Comparison of ENCODE assay signal across 16 mouse cellular contexts in the genomic region with DNA sequence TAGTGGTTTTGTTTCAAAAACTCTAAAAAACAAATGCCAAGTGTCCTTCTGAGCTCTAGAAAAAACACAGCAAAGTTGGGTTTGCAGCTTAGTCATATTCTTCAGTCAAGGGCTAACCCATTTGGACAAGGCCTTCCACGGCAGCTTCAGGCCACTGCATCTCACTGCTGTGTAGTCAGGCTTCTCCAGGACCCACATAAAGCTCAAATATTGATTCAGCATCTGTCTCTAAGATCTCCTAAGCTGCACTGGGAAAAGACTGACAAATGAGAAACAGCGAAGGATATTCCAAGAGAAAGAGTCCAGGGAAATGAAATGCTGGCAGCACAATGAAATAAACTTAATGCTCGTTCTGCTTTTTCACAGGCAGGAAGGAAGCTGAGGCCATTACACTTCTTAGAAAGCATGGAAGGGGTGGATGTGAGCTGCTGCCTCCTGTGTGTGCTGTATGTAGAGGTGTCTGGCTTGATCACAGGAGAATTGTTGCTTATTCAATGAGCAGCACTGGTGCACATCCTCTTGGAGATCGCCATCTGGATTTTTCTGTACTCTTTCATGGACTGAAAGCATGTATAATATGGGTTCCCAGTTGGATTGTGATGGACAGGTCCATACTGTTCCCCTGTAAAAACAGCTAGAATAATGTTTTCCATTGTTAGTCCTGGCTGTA.
"Had no signal": no experiment of that assay in that cellular context is flagged by ENCODE, and none has a peak within 500 bp of the region (broad histone marks: within the 10 kb centered on the region; RNA-seq: fewer than 3 reads in every experiment).

No protein-coding gene starts in this region.

- H3K4me3 ChIP-seq: lung, embryonic 15.5 days; megakaryocyte, embryonic 14.5 days; midbrain, embryonic 13.5 days; midbrain, embryonic 15.5 days; neural tube, embryonic 12.5 days had no signal

- H3K9ac ChIP-seq: liver, postnatal 0 days; lung, embryonic 15.5 days; midbrain, embryonic 13.5 days; midbrain, embryonic 15.5 days; neural tube, embryonic 12.5 days had no signal

- ATAC-seq: liver, postnatal 0 days; lung, postnatal 0 days; midbrain, embryonic 13.5 days; midbrain, embryonic 15.5 days had no signal

- H3K36me3 ChIP-seq: lung, embryonic 15.5 days; midbrain, embryonic 13.5 days; midbrain, embryonic 15.5 days; neural tube, embryonic 12.5 days had no signal

- H3K9me3 ChIP-seq: lung, embryonic 15.5 days; megakaryocyte, embryonic 14.5 days; midbrain, embryonic 13.5 days; midbrain, embryonic 15.5 days; neural tube, embryonic 12.5 days had no signal

- H3K4me1 ChIP-seq: lung, embryonic 15.5 days; megakaryocyte, embryonic 14.5 days; midbrain, embryonic 13.5 days; midbrain, embryonic 15.5 days; neural tube, embryonic 12.5 days had no signal

- DNase-seq: liver, postnatal 0 days; lung, adult 2 months; lung, postnatal 14 days; lung, postnatal 36 days; right cerebral cortex, postnatal 14 days; thymus, adult 18-20 months; thymus, postnatal 25 days; thymus, postnatal 4 days had no signal

- H3K27ac ChIP-seq: lung, embryonic 15.5 days; macrophage; midbrain, embryonic 13.5 days; midbrain, embryonic 15.5 days; neural tube, embryonic 12.5 days had no signal

- H3K4me2 ChIP-seq: lung, embryonic 15.5 days; midbrain, embryonic 11.5 days; midbrain, embryonic 13.5 days; midbrain, embryonic 15.5 days; neural tube, embryonic 12.5 days had no signal

- H3K27me3 ChIP-seq: lung, embryonic 15.5 days; megakaryocyte, embryonic 14.5 days; midbrain, embryonic 13.5 days; midbrain, embryonic 15.5 days; neural tube, embryonic 12.5 days had no signal
